Mouse (Mus musculus): ENCODE data around the gene Defb19.

The Defb19 gene

GRCm38 (mm10) chr2:152580612-152581011, 500 bp upstream of the Defb19 start:
- no peak for DNase-seq

GRCm38 (mm10) chr2:152573484-152573883, 6.6 kb downstream of the Defb19 start:
- DNase-seq, result no peak

GRCm38 (mm10) chr2:152572114-152572794, 7.9 kb downstream of the Defb19 start, which contains the start of gene Defb21:
Gene Defb21, plus strand, starts transcription at chr2:152572744.
- peak; percentile 42 for DNase-seq

- peak; percentile 43 for DNase-seq
Measured at GRCm38 (mm10) chr2:152570313-152570712, 9.8 kb downstream of the Defb19 start.

GRCm38 (mm10) chr2:152569881-152570280, 10.2 kb downstream of the Defb19 start:
- no peak for DNase-seq

- DNase-seq, result no peak
Measured at GRCm38 (mm10) chr2:152569038-152569437, 11.1 kb downstream of the Defb19 start, which contains the start of gene Gm17416. Gene Gm17416, plus strand, starts transcription at chr2:152569338.

GRCm38 (mm10) chr2:152556655-152557054, 23.5 kb downstream of the Defb19 start:
- DNase-seq, result no peak

GRCm38 (mm10) chr2:152553774-152554423, 26.2 kb downstream of the Defb19 start:
- peak; percentile 84 for DNase-seq

- DNase-seq, result no peak
Measured at GRCm38 (mm10) chr2:152548124-152548523, 32.0 kb downstream of the Defb19 start.

- peak; percentile 80 for DNase-seq
Measured at GRCm38 (mm10) chr2:152544691-152545090, 35.4 kb downstream of the Defb19 start.

GRCm38 (mm10) chr2:152543478-152543877, 36.6 kb downstream of the Defb19 start:
- DNase-seq, result peak; percentile 39

GRCm38 (mm10) chr2:152542897-152543296, 37.2 kb downstream of the Defb19 start:
- no peak for DNase-seq

GRCm38 (mm10) chr2:152541979-152542378, 38.1 kb downstream of the Defb19 start:
- no peak for DNase-seq

GRCm38 (mm10) chr2:152539944-152540710, 40.0 kb downstream of the Defb19 start, which contains the start of gene Defb29:
Gene Defb29, minus strand, starts transcription at chr2:152540098.
- peak; percentile 69 for DNase-seq

Measured in kidney, postnatal 10 days (tissue).